Mouse (Mus musculus): Measurements from ENCODE around the gene Gm32742.

DNA sequence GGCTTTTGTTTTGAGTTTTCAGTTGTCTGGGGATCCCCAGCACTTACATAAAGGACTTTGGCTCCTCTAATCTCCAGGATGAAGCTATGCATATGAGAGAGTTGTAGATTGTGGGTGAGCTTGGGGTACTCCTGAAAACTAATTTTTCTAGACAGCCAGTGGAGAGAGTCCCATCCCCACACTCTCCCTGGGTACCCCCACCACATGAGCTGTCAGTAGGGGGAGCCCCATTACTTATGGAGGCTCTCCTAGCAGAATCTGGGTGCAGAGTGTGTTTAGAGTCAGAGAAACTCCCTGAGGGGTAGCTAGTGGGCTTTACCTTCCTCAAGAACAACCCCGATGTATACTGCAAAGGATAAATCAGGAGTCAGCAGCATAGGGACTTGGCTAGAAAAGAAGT, 13.0 kb upstream of the Gm32742 start:
- TF ChIP-seq CTCF (conservative IDR thresholded peaks at IDR 0.05; ENCODE audit: insufficient read depth, insufficient read length, low read depth, low read length) (no peak), POLR2A (IDR thresholded peaks at IDR 0.05; ENCODE audit: low read depth, low read length) (no peak)

All from kidney, adult 2 months (tissue).